Mouse (Mus musculus) liver, embryonic 14.5 days (tissue): ENCODE measurements at regions not wholly inside any gene's neighbourhood (a gene's known extent, or its start where the extent isn't known, plus 50 kb on each side); places are given as distances from the start of the nearest gene placed in this dataset.
"Not testable (repeated sequence)": the region's sequence is repeated elsewhere in the genome, so short reads cannot be mapped to it uniquely, and the experiment has no call there.

ENCODE experiments used
- CTCF ChIP-seq: IDR thresholded peaks from 2 replicates; pipeline ENCODE4 v1.5.1; 2016; ENCODE audit warnings: antibody characterized with exemption, low read depth, control low read depth
- EP300 ChIP-seq: IDR thresholded peaks from 2 replicates; pipeline ENCODE4 v1.6.1; 2016; ENCODE audit warnings: antibody characterized with exemption, low read depth

DNA sequence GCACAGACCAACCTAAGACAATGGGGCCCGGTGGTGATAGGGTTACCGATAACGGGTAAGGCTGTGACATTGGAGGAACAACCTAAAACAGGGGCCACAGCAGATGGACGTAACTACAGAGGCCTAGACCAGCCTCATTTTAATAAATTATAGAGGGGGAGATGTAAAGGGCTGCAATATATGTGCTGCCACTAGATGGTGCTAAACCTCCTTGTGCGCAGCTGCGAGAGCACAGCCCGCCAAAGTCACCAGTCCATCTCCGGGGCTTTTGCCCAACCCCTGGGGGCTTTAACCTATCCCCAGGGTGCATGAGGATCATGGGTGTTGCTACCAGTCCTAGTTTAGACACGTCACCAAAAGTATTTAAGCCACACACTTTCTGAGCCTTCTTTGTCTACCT is 202.9 kb upstream of the Gm4985 start:
- TF ChIP-seq CTCF: peak; percentile 27; the same call in 1 of the 2 replicates
- TF ChIP-seq EP300: not testable (repeated sequence)
